Mouse (Mus musculus) forebrain, embryonic 11.5 days (tissue): Measurements from ENCODE around the gene Syt5. TPM values are rescaled to one million over a fixed set of nuclear protein-coding genes. Genes with fewer than 3 reads are reported as not detected.
"Not testable (repeated sequence)": the region's sequence is repeated elsewhere in the genome, so short reads cannot be mapped to it uniquely, and the experiment has no call there.

ENCODE experiments used
- ATAC-seq: fragments of 200-750 bp; cut with Nextera tagmentation; replicated peaks from 2 replicates; pipeline ENCODE4 v1.8.0; 2017; ENCODE audit warnings: moderate TSS enrichment; ENCODE audit not compliant: low FRiP score
- DNase-seq: peaks from one replicate; pipeline ENCODE4 v3.0.0-alpha.2; 2017; ENCODE audit warnings: low spot score
- H3K27ac ChIP-seq: fragments of 300-500 bp; sonication (generic); 2 replicates; pipeline ENCODE4 v1.5.1; 2014; ENCODE audit warnings: low read depth, low read length
- H3K27me3 ChIP-seq: fragments of 300-500 bp; sonication (generic); 2 replicates; pipeline ENCODE4 v1.6.1; 2014; ENCODE audit warnings: mild to moderate bottlenecking, low read length, mixed read lengths; ENCODE audit not compliant: control insufficient read depth, insufficient read depth
- H3K36me3 ChIP-seq: fragments of 300-500 bp; sonication (generic); 2 replicates; pipeline ENCODE4 v1.6.1; 2014; ENCODE audit warnings: mild to moderate bottlenecking, low read length, moderate library complexity, mixed read lengths; ENCODE audit not compliant: control insufficient read depth, insufficient read depth
- H3K4me1 ChIP-seq: fragments of 300-500 bp; sonication (generic); replicated peaks from 2 replicates; pipeline ENCODE4 v1.6.1; 2014; ENCODE audit warnings: low read length, mixed read lengths; ENCODE audit not compliant: control insufficient read depth, insufficient read depth
- H3K4me2 ChIP-seq: fragments of 300-500 bp; sonication (generic); 2 replicates; pipeline ENCODE4 v1.6.1; 2014; ENCODE audit warnings: low read depth, mild to moderate bottlenecking, low read length, moderate library complexity, mixed read lengths; ENCODE audit not compliant: severe bottlenecking
- H3K4me3 ChIP-seq: fragments of 300-500 bp; sonication (generic); 2 replicates; pipeline ENCODE4 v1.5.1; 2014; ENCODE audit warnings: low read depth, low read length
- H3K9ac ChIP-seq: fragments of 300-500 bp; sonication (generic); 2 replicates; pipeline ENCODE4 v1.6.1; 2014; ENCODE audit warnings: low read length
- H3K9me3 ChIP-seq: fragments of 300-500 bp; sonication (generic); 2 replicates; pipeline ENCODE4 v1.6.1; 2016; ENCODE audit warnings: low read length, mixed read lengths; ENCODE audit not compliant: control insufficient read depth
- WGBS: fragments of 180-500 bp; shearing (Covaris S2); extraction: QIAGEN DNeasy Blood & Tissue Kit; methylation state at CpG from one replicate; pipeline ENCODE4 v1.1.7; 2014; 5-methylcytosine and 5-hydroxymethylcytosine counted together
- polyA plus RNA-seq: library from polyadenylated mRNA; unstranded; fragments of >200 nt; fragmentation: Nextera tagmentation; extraction: Ambion mirVana; gene quantifications from 2 replicates; pipeline ENCODE4 v1.2.1, GENCODE M21; 2014

The Syt5 gene
- polyA plus RNA-seq, result 13.5 and 15.3 TPM in 2 replicates

- H3K36me3 ChIP-seq, result no peaks in the 10 kb centered on the region
- peaks cover 6% of the 10 kb centered on the region for H3K4me1 ChIP-seq
- DNase-seq (peak; percentile 69), ATAC-seq (peak; percentile 60)
- peak within 1 kb of the TSS; percentile 41 for H3K4me3 ChIP-seq
- H3K9me3 ChIP-seq, result no peaks in the 10 kb centered on the region
- no peaks in the 10 kb centered on the region for H3K27me3 ChIP-seq
- peak within 1 kb of the TSS; percentile 76 for H3K4me2 ChIP-seq
- 7% methylated on average over 33 of the region's 33 CpGs for WGBS
- H3K9ac ChIP-seq, result peak within 1 kb of the TSS; percentile 57
- H3K27ac ChIP-seq, result 0 out of 2 replicates have a peak within 1 kb of the TSS, but pooled peaks have one; percentile 25
Observed at GRCm38 (mm10) chr7:4547221-4547641, at the start of gene Syt5. Gene Syt5, minus strand, starts transcription at chr7:4547541.

GRCm38 (mm10) chr7:4597046-4597445, 49.7 kb upstream of the Syt5 start:
- WGBS, result 77% methylated on average over 4 of the region's 4 CpGs
- not testable (repeated sequence) for H3K4me3 ChIP-seq, ATAC-seq, H3K4me2 ChIP-seq, H3K9me3 ChIP-seq, H3K4me1 ChIP-seq, H3K36me3 ChIP-seq, H3K9ac ChIP-seq, DNase-seq, H3K27me3 ChIP-seq, H3K27ac ChIP-seq

- H3K4me1 ChIP-seq, H3K36me3 ChIP-seq, H3K27ac ChIP-seq, H3K4me3 ChIP-seq, ATAC-seq, H3K4me2 ChIP-seq, H3K27me3 ChIP-seq, H3K9me3 ChIP-seq, H3K9ac ChIP-seq, DNase-seq: not testable (repeated sequence)
- WGBS, result 73% methylated on average over 3 of the region's 3 CpGs
Observed at GRCm38 (mm10) chr7:4581481-4581880, 34.1 kb upstream of the Syt5 start.

DNA sequence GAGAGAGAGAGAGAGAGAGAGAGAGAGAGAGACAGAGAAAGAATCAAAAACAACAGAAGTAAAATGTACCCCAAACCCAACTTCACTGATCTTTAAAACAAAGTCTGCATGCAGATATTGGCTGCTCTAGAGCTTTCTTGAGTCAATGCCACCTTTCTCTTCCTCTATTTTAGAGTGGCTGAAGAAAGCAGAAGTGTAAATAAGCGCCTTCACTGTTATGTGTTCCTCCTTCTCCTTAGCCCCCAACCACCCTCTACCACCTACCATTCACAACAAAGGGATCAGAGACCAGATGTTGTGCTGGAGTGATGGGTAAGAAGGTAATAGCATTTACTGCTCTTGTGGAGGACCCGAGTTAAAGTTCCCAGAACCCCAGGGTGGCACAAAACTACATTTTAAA, 25.0 kb upstream of the Syt5 start:
- not testable (repeated sequence) for H3K36me3 ChIP-seq, H3K4me2 ChIP-seq, H3K9ac ChIP-seq, ATAC-seq, H3K27me3 ChIP-seq, H3K4me3 ChIP-seq, H3K27ac ChIP-seq, H3K4me1 ChIP-seq, DNase-seq, H3K9me3 ChIP-seq
- 72% methylated on average over 2 of the region's 2 CpGs for WGBS

DNA sequence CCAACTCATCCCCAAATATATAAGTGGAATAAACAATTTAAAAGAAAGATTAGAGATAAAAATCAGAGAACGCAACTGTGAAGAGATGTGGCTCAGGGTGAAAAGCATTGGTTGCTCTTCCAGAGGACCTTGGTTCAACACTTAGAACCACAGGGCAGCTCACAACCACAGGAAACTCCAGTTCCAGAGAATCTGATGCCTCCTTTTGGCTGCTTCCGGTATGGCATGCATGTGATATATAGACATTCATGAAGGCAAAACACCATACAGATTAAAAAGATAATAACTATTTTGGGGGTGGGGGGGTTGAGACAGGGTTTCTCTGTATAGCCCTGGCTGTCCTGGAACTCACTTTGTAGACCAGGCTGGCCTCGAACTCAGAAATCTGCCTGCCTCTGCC, 15.3 kb upstream of the Syt5 start:
- peak; percentile 8 for DNase-seq
- Histone ChIP-seq H3K27ac (no peak overlapping the region), H3K9me3 (no peaks in the 10 kb centered on the region), H3K36me3 (no peaks in the 10 kb centered on the region), H3K4me1 (no peaks in the 10 kb centered on the region), H3K9ac (no peak overlapping the region), H3K4me2 (no peak overlapping the region), H3K27me3 (no peaks in the 10 kb centered on the region), H3K4me3 (no peak overlapping the region)
- 94% methylated on average over 3 of the region's 3 CpGs for WGBS
- no peak for ATAC-seq

DNA sequence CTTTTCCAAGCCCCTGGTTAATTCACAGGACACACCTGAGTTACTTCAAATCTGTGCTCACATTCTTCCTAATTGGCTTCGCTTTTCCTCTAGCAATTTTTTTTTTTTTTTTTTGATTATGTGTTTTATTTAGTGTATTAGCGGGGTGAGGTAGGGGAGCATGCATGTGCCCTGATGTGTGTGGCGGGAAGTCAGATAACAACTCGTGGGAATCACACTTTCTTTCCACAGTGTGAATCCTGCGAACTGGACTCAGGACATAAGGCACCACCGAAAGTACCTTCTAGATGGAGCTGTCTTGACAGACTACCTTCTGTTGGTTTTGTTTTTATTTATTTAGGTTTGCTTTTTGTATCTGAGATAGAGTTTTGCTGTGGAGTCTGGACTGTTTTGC, 9.8 kb upstream of the Syt5 start:
- H3K4me2 ChIP-seq, result no peak overlapping the region
- no peaks in the 10 kb centered on the region for H3K4me1 ChIP-seq
- no peaks in the 10 kb centered on the region for H3K27me3 ChIP-seq
- DNase-seq, result no peak
- no peak overlapping the region for H3K4me3 ChIP-seq
- peak; percentile 46; the same call in 1 of the 2 replicates for ATAC-seq
- H3K36me3 ChIP-seq, result no peaks in the 10 kb centered on the region
- no peak overlapping the region for H3K27ac ChIP-seq
- no peaks in the 10 kb centered on the region for H3K9me3 ChIP-seq
- WGBS, result 66% methylated on average over 6 of the region's 6 CpGs
- no peak overlapping the region for H3K9ac ChIP-seq

GRCm38 (mm10) chr7:4556256-4557166, 9.2 kb upstream of the Syt5 start:
- DNase-seq (peak; percentile 90), ATAC-seq (peak; percentile 86)
- H3K4me2 ChIP-seq, result no peak overlapping the region; the same call in 1 of the 2 replicates
- WGBS, result 26% methylated on average over 15 of the region's 15 CpGs
- H3K27me3 ChIP-seq, result no peaks in the 10 kb centered on the region
- H3K36me3 ChIP-seq, result no peaks in the 10 kb centered on the region
- H3K9ac ChIP-seq, result no peak overlapping the region
- H3K4me3 ChIP-seq, result no peak overlapping the region
- no peaks in the 10 kb centered on the region for H3K4me1 ChIP-seq
- no peak overlapping the region for H3K27ac ChIP-seq
- no peaks in the 10 kb centered on the region for H3K9me3 ChIP-seq

DNA sequence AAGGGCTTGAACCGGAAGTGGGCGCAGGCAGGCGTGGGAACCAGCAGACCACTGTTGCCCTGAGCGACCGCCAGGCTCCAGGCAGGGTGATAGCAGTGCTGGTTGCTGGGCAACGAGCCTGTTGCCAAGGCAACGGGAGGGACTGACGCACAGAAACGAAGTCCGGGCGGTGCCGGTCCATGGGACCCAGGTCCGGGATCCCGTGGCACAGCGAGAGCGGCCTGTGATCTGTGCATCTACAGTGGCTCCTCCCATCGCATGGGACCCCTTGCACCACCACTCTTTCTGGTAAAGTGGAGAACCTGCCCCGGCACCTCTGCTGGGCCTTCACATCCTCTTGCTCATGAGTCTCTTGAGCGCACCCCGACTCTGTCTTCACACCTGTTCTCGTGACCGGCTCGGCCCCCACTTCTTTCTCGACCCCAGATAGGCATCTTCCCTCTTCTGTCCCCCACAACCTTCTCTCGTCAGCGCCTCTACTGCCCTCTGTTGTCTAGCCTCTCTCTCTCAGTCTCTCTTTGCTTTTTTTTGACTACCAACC, 680 bp downstream of the Syt5 start:
- WGBS, result under 1% methylated on average over 26 of the region's 26 CpGs
- DNase-seq, result peak; percentile 94
- Histone ChIP-seq H3K27me3 (no peaks in the 10 kb centered on the region), H3K4me2 (peak overlapping the region; percentile 76), H3K27ac (0 out of 2 replicates have a peak overlapping the region, but pooled peaks have one; percentile 25), H3K9me3 (no peaks in the 10 kb centered on the region), H3K4me1 (peaks cover 6% of the 10 kb centered on the region), H3K36me3 (no peaks in the 10 kb centered on the region), H3K9ac (peak overlapping the region; percentile 57), H3K4me3 (peak overlapping the region; percentile 41)
- ATAC-seq, result peak; percentile 91
